Mouse (Mus musculus): ENCODE data around the gene Rsc1a1. TPM values are rescaled to one million over a fixed set of nuclear protein-coding genes. Genes with fewer than 3 reads are reported as not detected.

Gene Rsc1a1
- total RNA-seq, 2 experiments from 2014 or later: 2.9 to 4.3 TPM

- ATAC-seq (replicated peaks; ENCODE audit: low FRiP score, poor library complexity, severe bottlenecking): no peak
Observed at GRCm38 (mm10) chr4:141658846-141659484, 26.4 kb downstream of the Rsc1a1 start.

GRCm38 (mm10) chr4:141656932-141657331, 28.5 kb downstream of the Rsc1a1 start:
- no peak for ATAC-seq (replicated peaks; ENCODE audit: low FRiP score, poor library complexity, severe bottlenecking)

- ATAC-seq (replicated peaks; ENCODE audit: low FRiP score, poor library complexity, severe bottlenecking): no peak
Observed at GRCm38 (mm10) chr4:141655908-141656608, 29.3 kb downstream of the Rsc1a1 start.

- ATAC-seq (replicated peaks; ENCODE audit: low FRiP score, poor library complexity, severe bottlenecking): no peak
Observed at GRCm38 (mm10) chr4:141654509-141654908, 30.9 kb downstream of the Rsc1a1 start.

GRCm38 (mm10) chr4:141653813-141654212, 31.6 kb downstream of the Rsc1a1 start:
- ATAC-seq (replicated peaks; ENCODE audit: low FRiP score, poor library complexity, severe bottlenecking): no peak

GRCm38 (mm10) chr4:141653044-141653443, 32.4 kb downstream of the Rsc1a1 start:
- no peak for ATAC-seq (replicated peaks; ENCODE audit: low FRiP score, poor library complexity, severe bottlenecking)

GRCm38 (mm10) chr4:141651944-141652343, 33.5 kb downstream of the Rsc1a1 start:
- no peak for ATAC-seq (replicated peaks; ENCODE audit: low FRiP score, poor library complexity, severe bottlenecking)

GRCm38 (mm10) chr4:141651286-141651685, 34.1 kb downstream of the Rsc1a1 start:
- ATAC-seq (replicated peaks; ENCODE audit: low FRiP score, poor library complexity, severe bottlenecking): no peak

- no peak for ATAC-seq (replicated peaks; ENCODE audit: low FRiP score, poor library complexity, severe bottlenecking)
Observed at GRCm38 (mm10) chr4:141649244-141649643, 36.2 kb downstream of the Rsc1a1 start.

- ATAC-seq (replicated peaks; ENCODE audit: low FRiP score, poor library complexity, severe bottlenecking): no peak
Observed at GRCm38 (mm10) chr4:141648262-141648661, 37.1 kb downstream of the Rsc1a1 start.

- ATAC-seq (replicated peaks; ENCODE audit: low FRiP score, poor library complexity, severe bottlenecking): no peak
Observed at GRCm38 (mm10) chr4:141647187-141647586, 38.2 kb downstream of the Rsc1a1 start.

GRCm38 (mm10) chr4:141645988-141646387, 39.4 kb downstream of the Rsc1a1 start:
- ATAC-seq (replicated peaks; ENCODE audit: low FRiP score, poor library complexity, severe bottlenecking): no peak

- no peak for ATAC-seq (replicated peaks; ENCODE audit: low FRiP score, poor library complexity, severe bottlenecking)
Observed at GRCm38 (mm10) chr4:141643118-141643855, 42.1 kb downstream of the Rsc1a1 start.

GRCm38 (mm10) chr4:141641961-141642811, 43.2 kb downstream of the Rsc1a1 start:
- no peak for ATAC-seq (replicated peaks; ENCODE audit: low FRiP score, poor library complexity, severe bottlenecking)

GRCm38 (mm10) chr4:141641353-141641771, 44.0 kb downstream of the Rsc1a1 start:
- no peak for ATAC-seq (replicated peaks; ENCODE audit: low FRiP score, poor library complexity, severe bottlenecking)

- no peak for ATAC-seq (replicated peaks; ENCODE audit: low FRiP score, poor library complexity, severe bottlenecking)
Observed at GRCm38 (mm10) chr4:141639474-141639873, 45.9 kb downstream of the Rsc1a1 start.

GRCm38 (mm10) chr4:141636693-141637092, 48.7 kb downstream of the Rsc1a1 start:
- no peak for ATAC-seq (replicated peaks; ENCODE audit: low FRiP score, poor library complexity, severe bottlenecking)

- ATAC-seq (replicated peaks; ENCODE audit: low FRiP score, poor library complexity, severe bottlenecking): no peak
Observed at GRCm38 (mm10) chr4:141635991-141636390, 49.4 kb downstream of the Rsc1a1 start.

Measured in erythroblast, adult 5-6 weeks (primary cell).